Comparison of ENCODE assay signal across 29 mouse cellular contexts in genomic region chr16:24791387-24791786, GRCm38 (mm10).
"Had no signal": no experiment of that assay in that cellular context is flagged by ENCODE, and none has a peak within 500 bp of the region (broad histone marks: within the 10 kb centered on the region; RNA-seq: fewer than 3 reads in every experiment).

No protein-coding gene starts in this region.

- H3K4me1 ChIP-seq: limb, embryonic 10.5 days; limb, embryonic 12.5 days; liver, embryonic 12.5 days; liver, embryonic 13.5 days; liver, embryonic 15.5 days; megakaryocyte, embryonic 14.5 days; midbrain, embryonic 10.5 days; midbrain, embryonic 12.5 days; midbrain, embryonic 13.5 days; midbrain, embryonic 15.5 days; neural tube, embryonic 12.5 days had no signal

- H3K4me3 ChIP-seq: left cerebral cortex, adult 2 months; limb, embryonic 10.5 days; limb, embryonic 12.5 days; limb, embryonic 13.5 days; limb, embryonic 15.5 days; liver, embryonic 12.5 days; liver, embryonic 13.5 days; liver, embryonic 15.5 days; lung, embryonic 15.5 days; megakaryocyte, embryonic 14.5 days; midbrain, embryonic 10.5 days; midbrain, embryonic 12.5 days; midbrain, embryonic 13.5 days; midbrain, embryonic 15.5 days; myocyte; neural tube, embryonic 12.5 days had no signal

- H3K9ac ChIP-seq: limb, embryonic 12.5 days; limb, embryonic 13.5 days; limb, embryonic 15.5 days; liver, embryonic 12.5 days; liver, embryonic 13.5 days; liver, embryonic 14.5 days; liver, embryonic 15.5 days; liver, postnatal 0 days; lung, embryonic 15.5 days; midbrain, embryonic 12.5 days; midbrain, embryonic 13.5 days; midbrain, embryonic 15.5 days; neural tube, embryonic 12.5 days had no signal

- H3K9me3 ChIP-seq: limb, embryonic 10.5 days; limb, embryonic 12.5 days; limb, embryonic 13.5 days; limb, embryonic 15.5 days; liver, embryonic 12.5 days; liver, embryonic 13.5 days; liver, embryonic 15.5 days; lung, embryonic 15.5 days; megakaryocyte, embryonic 14.5 days; midbrain, embryonic 10.5 days; midbrain, embryonic 12.5 days; midbrain, embryonic 13.5 days; midbrain, embryonic 15.5 days; neural tube, embryonic 12.5 days had no signal

- H3K4me2 ChIP-seq: limb, embryonic 12.5 days; limb, embryonic 13.5 days; limb, embryonic 15.5 days; liver, embryonic 11.5 days; liver, embryonic 12.5 days; liver, embryonic 13.5 days; liver, embryonic 15.5 days; lung, embryonic 15.5 days; midbrain, embryonic 11.5 days; midbrain, embryonic 12.5 days; midbrain, embryonic 13.5 days; midbrain, embryonic 15.5 days; neural tube, embryonic 12.5 days had no signal

- DNase-seq: layer of hippocampus, postnatal 36 days; left cerebral cortex, postnatal 4 days; liver; liver, embryonic 13.5 days; liver, postnatal 0 days; lung, adult 18-20 months; lung, adult 2 months; lung, postnatal 36 days; midbrain, embryonic 14.5 days had no signal

- ATAC-seq: liver, embryonic 12.5 days; liver, postnatal 0 days; midbrain, embryonic 13.5 days; midbrain, embryonic 15.5 days; midbrain, embryonic 16.5 days had no signal

- H3K27me3 ChIP-seq: limb, embryonic 12.5 days; limb, embryonic 13.5 days; limb, embryonic 15.5 days; liver, embryonic 12.5 days; liver, embryonic 13.5 days; liver, embryonic 15.5 days; lung, embryonic 15.5 days; megakaryocyte, embryonic 14.5 days; midbrain, embryonic 12.5 days; midbrain, embryonic 13.5 days; midbrain, embryonic 15.5 days; neural tube, embryonic 12.5 days had no signal

- H3K36me3 ChIP-seq: limb, embryonic 10.5 days; limb, embryonic 12.5 days; limb, embryonic 13.5 days; limb, embryonic 15.5 days; liver, embryonic 12.5 days; liver, embryonic 13.5 days; liver, embryonic 15.5 days; lung, embryonic 15.5 days; midbrain, embryonic 10.5 days; midbrain, embryonic 12.5 days; midbrain, embryonic 13.5 days; midbrain, embryonic 15.5 days; neural tube, embryonic 12.5 days had no signal

- H3K27ac ChIP-seq: left cerebral cortex, adult 2 months; limb, embryonic 10.5 days; limb, embryonic 12.5 days; limb, embryonic 13.5 days; limb, embryonic 15.5 days; liver, embryonic 12.5 days; liver, embryonic 13.5 days; liver, embryonic 14.5 days; liver, embryonic 15.5 days; macrophage; midbrain, embryonic 10.5 days; midbrain, embryonic 12.5 days; midbrain, embryonic 13.5 days; midbrain, embryonic 15.5 days; neural tube, embryonic 12.5 days had no signal
